ENCODE assay signal across 8 mouse cellular contexts in the genomic region with DNA sequence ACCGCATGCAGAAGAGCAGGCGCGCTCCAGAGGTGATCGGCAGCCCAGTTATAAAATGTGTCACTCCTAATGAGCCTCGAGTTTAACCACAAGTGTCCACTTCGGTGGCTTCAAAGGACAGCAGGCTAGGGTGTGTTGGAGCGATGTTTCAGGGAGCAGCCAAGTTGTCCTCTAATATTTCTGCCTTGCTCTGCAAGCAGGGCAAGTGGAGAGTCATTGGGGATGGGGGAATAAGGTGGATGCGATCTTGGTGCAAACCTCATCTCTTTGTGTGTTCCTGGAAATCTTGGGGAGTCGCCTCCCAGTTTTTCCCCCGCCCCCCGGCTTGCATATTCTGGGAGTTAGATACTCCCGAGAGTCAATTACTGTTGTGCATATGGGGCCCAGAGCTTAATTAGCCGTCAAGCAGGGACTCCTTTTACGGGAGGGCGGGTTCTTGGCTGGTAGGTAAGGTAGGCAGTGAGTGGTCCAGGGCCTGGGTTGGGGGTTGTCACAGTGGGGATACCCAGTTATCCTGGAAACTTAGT. TPM values are rescaled to one million over a fixed set of nuclear protein-coding genes. Genes with fewer than 3 reads are reported as not detected.
DNase-seq lines count a peak whose midpoint lies in the region; ATAC-seq and TF ChIP-seq lines count a peak whose summit lies in the region.

No protein-coding gene starts in this region.

- H3K9me3 ChIP-seq in limb, embryonic 13.5 days: no peaks in the 10 kb centered on the region

- peak overlapping the region; percentile 93 for H3K9ac ChIP-seq in limb, embryonic 13.5 days

- DNase-seq in layer of hippocampus, postnatal 10 days (ENCODE audit: low spot score in 2 of 2): peak; percentile 32 to 47
- no peak for DNase-seq in layer of hippocampus, postnatal 14 days (ENCODE audit: low spot score in 2 of 2)
- DNase-seq in ZHBTc4 (ENCODE audit: low read depth, low spot score): peak; percentile 22
- no peak for DNase-seq in embryo, embryonic 11 days
- DNase-seq in frontal cortex, postnatal 25 days (ENCODE audit: low spot score in 2 of 2): no peak

- 0 out of 2 replicates have a peak, but pooled peaks cover 6% of the 10 kb centered on the region for H3K36me3 ChIP-seq in limb, embryonic 13.5 days
- H3K36me3 ChIP-seq in small intestine, adult 2 months (ENCODE audit: control insufficient read depth, insufficient read depth, low read length): no peaks in the 10 kb centered on the region

- peaks cover 46% of the 10 kb centered on the region for H3K4me1 ChIP-seq in limb, embryonic 13.5 days
- peaks cover 27% of the 10 kb centered on the region for H3K4me1 ChIP-seq in small intestine, adult 2 months (ENCODE audit: control insufficient read depth, insufficient read depth, insufficient read length, low read length)

- TF ChIP-seq CTCF in small intestine, adult 2 months (IDR thresholded peaks at IDR 0.05; ENCODE audit: extremely low read depth, insufficient read length, insufficient replicate concordance, low read depth, low read length): no peak

- no peaks in the 10 kb centered on the region for H3K27me3 ChIP-seq in limb, embryonic 13.5 days
- H3K27me3 ChIP-seq in small intestine, adult 2 months (ENCODE audit: control insufficient read depth, insufficient read depth, low read length): no peaks in the 10 kb centered on the region

- peak overlapping the region; percentile 85 for H3K4me2 ChIP-seq in limb, embryonic 13.5 days (replicated peaks)

- peak; percentile 31 for ATAC-seq in erythroid progenitor cell, adult 5-6 weeks (replicated peaks; ENCODE audit: low FRiP score, poor library complexity, severe bottlenecking)
- ATAC-seq in limb, embryonic 13.5 days (ENCODE audit: low FRiP score, low read depth): no peak

- TF ChIP-seq POLR2A in small intestine, adult 2 months (IDR thresholded peaks at IDR 0.05; ENCODE audit: low read depth, low read length): no peak

- under 1% methylated on average over 15 of the region's 15 CpGs for WGBS in limb, embryonic 13.5 days
- WGBS in small intestine, adult 2 months: 3% methylated on average over 15 of the region's 15 CpGs

- H3K27ac ChIP-seq in limb, embryonic 13.5 days: peak overlapping the region; percentile 88
- peak overlapping the region; percentile 14; the same call in 1 of the 2 replicates for H3K27ac ChIP-seq in small intestine, adult 2 months (ENCODE audit: insufficient read depth, low read depth, low read length)

- H3K4me3 ChIP-seq in limb, embryonic 13.5 days: peak overlapping the region; percentile 84
- peak overlapping the region; percentile 94 for H3K4me3 ChIP-seq in small intestine, adult 2 months (ENCODE audit: low read depth, low read length)

RNA-seq across cellular contexts. Expression of a gene that starts 0.8 kb away (rescaled TPM):
- 100 to 1,000 TPM; 119 to 123 TPM for total RNA-seq in layer of hippocampus, postnatal 10 days (2021)
- 100 to 1,000 TPM; 118 to 128 TPM for total RNA-seq in layer of hippocampus, postnatal 14 days (2021)
- 8.4 and 9.7 TPM in 2 replicates for total RNA-seq in erythroid progenitor cell, adult 5-6 weeks (2015; ENCODE audit: low replicate concordance)
- total RNA-seq in erythroid progenitor cell, adult 5-6 weeks (2017; ENCODE audit: low replicate concordance): 19.0 and 22.6 TPM in 2 replicates
- 15.2 and 15.9 TPM in 2 replicates for polyA plus RNA-seq in limb, embryonic 13.5 days (2015; fragmentation: Nextera tagmentation; extraction: Ambion mirVana)
- 15.5 and 25.1 TPM in 2 replicates for polyA plus RNA-seq in small intestine, adult 2 months (2012; rRNA removed)

Comparison
In these comparisons a context has a peak if more than half of its experiments do, and no peak if none do; other contexts are left out.
1. DNase-seq: peak in layer of hippocampus, postnatal 10 days (2 of 2) and ZHBTc4 (single experiment); none in layer of hippocampus, postnatal 14 days (0 of 2), embryo, embryonic 11 days (single experiment) and frontal cortex, postnatal 25 days (0 of 2).
2. RNA of a gene that starts 0.8 kb away (total RNA-seq): 118 to 128 TPM in layer of hippocampus, postnatal 14 days and 119 to 123 TPM in layer of hippocampus, postnatal 10 days; 8.4 to 22.6 TPM in erythroid progenitor cell, adult 5-6 weeks; every median in the first group is over 4 times any median in the second.